Mouse (Mus musculus) frontal cortex, postnatal 25 days (tissue): Measurements from ENCODE around the gene Nup107.

Experiments
- DNase-seq, 2 experiments: peaks; one replicate each; pipeline ENCODE4 v3.0.0; 2022; ENCODE audit warnings: low spot score in 2 of 2

Gene Nup107

DNA sequence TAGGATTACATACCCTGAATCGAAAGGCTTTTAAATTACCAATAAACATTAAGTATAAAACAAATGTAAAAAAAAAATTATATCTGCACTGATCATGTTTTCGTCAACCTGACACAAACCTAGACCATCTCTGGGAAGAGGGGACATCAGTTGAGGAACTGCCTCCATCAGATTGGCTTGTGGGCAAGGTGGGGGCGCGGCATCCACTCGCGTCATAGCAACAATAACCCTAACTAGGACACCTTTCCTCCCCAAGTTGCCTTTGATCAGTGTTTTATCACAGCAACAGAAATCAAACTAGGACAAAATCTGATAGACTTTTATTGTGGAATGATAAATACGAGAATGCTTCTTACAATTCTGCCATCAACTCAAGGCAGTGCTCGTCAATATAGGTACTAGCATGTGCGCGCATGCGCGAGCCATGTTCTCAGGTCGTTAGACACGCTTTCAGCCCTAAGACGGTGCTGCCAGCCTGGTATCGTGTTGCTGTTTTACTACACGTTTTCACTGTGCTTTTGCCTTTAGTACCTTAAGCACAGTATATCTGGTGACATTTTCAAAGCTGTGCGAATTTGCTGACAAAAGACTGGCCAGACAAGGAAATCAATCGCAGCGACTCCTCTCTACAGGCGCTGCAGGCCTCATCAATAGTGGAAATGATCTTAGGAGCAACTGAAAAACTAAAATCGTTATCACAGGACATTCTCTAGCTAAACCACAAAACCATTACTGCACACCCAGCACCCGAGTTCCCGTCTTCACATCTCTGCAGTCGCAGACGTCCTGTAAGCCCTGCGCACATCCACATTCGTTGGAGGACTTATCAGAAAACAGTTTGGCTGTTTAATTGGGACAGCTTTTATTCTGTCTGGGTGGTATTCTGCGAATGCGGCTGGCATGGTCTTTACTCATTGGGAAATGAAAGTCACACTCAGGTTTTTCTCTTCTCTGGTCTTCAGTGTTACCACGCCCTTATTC lies 11.7 kb upstream of the Nup107 start:
- no peak for DNase-seq

DNA sequence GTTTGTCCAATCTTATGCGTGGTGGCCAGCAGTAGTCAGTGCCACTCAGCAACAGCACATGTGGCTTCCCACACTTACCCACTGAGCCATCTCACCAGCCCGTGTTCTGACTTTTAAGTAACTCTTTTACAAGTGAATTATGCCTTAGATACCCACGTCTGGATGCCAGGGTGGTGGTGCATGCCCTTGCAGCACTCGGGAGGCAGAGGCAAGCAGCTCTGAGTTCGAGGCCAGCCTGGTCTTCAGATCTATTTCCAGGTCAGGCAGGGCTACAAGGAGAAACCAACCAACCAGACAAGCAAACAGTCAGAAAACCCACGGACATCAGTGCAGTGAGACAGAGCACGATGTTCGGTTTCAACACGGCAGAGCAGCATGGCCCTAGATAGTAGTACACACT lies 9.4 kb upstream of the Nup107 start:
- no peak for DNase-seq

- DNase-seq = no peak
Measured at GRCm38 (mm10) chr10:117799806-117800205, 7.3 kb upstream of the Nup107 start.

DNA sequence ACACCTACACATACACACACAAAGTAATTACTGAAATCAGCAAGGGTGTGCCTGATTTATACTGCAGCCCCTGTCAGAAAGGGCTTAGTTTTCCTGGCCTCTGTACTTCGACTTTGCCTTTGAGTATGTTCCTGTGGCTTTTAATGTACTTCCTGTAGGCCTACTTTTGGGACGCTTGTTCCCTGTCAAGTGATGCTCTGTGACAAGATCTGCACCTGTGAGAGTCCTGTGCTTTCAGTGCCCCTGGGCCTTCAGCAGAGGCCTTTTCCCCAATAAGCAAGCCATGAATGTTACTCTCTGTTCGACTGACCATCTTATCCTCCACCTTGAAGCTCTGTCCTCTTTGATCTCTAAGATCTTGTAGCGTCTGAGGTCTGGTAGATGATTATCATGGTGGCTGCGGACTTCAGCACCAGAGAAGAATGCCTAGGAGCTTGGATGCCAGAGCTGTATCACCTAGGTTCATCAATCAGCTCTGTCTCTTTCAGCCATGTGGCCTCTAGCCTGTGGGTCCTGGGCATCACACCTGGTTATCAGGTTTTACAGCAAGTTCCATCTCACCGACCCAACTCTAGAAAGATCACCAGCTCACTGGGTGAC lies 6.0 kb upstream of the Nup107 start:
- no peak for DNase-seq

DNA sequence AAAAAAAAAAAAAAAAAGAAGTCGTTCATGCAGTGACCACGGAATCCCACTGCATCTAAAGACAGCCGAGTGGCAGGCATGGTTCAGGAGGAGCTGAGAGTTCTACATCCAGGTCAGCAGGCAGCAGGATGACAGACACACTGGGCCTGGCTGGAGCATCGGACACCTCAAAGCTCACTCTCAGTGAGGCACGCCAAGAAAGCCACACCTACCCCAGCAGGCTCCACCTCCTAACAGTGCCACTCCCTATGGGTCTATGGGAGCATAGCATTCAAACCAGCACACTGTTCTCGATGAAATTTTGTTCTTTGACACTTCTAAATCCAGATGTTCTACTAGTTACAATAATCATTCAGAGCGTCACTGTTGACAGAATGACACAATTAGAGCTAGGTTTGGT lies 5.2 kb upstream of the Nup107 start:
- DNase-seq = no peak

DNA sequence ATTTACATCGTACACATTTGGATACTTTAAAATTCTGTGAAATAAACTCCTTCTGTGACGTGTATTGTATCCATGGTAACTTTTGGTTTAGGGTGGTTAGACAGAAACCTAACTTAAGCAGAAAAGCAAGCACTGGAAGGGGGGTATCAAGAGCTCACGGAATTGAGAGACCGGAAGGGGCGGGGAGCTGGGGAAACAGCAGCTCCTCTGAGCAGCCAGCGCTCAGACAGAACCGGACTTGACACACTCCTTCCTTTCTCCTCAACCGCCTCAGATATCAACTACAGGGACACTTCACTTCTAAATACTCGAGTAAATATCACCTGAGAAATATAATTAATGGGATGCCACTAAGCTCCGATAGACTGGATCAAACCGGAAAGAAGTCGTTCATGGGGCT lies 4.6 kb upstream of the Nup107 start:
- DNase-seq = no peak

DNA sequence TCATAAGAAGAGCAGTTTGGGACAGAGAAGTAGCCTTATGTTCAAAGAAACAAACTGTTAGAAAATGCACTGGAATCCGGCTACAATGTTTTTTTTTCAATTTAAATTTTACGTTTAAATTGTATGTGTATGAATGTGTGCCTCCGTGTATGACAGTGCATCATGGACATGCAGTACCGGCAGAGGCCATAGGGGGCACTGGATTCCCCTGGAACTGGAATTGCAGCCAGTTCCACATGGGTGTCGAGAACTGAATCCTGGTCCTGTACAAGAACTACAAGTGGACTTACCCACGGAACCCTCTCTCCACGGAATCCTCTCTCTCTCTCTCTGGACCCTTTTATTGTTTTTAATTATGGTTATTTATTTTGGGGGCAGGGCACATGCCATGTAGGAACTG lies 3.7 kb upstream of the Nup107 start:
- no peak for DNase-seq

DNA sequence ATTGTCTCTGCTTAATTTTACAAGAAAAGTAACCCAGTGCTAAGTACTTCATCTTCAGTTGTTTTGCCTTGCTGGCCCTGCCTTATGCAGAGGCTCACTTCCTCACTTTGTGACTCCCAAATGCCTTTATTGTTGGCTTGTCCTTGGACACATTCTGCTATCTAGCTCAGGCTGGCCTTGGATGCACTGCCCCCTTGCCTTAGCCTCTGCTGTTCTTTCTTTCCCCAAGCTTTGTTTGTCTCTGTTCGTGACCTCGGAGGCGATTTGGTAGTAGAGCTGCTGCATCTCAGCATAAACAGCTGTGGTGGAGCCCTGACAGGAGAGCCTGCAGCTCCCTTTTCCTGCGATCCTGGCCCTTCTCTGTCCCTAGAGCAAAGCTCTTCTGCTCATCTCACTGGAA lies 2.7 kb upstream of the Nup107 start:
- DNase-seq = no peak

DNA sequence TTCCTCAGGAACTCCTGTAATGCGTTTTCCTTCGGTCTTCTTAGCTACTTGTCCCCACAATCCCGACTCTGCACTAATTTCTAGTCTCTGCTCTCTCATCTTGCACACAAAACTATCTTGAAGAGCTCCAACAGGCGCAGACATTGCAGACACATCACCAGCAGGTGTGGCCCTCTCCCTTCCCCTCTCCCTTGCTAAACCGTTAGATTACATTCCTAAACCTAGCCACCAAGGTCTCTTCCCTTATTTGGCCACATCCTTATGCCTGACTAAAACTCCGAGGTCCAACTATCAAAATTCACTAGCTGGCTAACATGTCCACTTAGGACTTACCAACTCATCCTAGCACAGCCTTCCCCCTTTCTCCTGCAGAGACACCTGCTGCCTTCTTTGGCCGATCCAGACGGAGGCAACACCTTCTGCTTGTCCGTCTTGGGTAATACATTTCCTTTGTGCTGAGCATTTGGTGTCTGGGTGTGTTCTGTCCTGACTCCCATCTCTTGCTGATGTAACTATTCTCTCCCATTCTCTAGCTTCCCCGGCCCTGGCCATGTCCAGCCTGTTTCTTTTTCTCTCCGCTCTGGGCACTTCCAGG lies 1.0 kb upstream of the Nup107 start:
- no peak for DNase-seq

- DNase-seq = no peak
Measured at GRCm38 (mm10) chr10:117791171-117791470, 1.4 kb downstream of the Nup107 start.

DNA sequence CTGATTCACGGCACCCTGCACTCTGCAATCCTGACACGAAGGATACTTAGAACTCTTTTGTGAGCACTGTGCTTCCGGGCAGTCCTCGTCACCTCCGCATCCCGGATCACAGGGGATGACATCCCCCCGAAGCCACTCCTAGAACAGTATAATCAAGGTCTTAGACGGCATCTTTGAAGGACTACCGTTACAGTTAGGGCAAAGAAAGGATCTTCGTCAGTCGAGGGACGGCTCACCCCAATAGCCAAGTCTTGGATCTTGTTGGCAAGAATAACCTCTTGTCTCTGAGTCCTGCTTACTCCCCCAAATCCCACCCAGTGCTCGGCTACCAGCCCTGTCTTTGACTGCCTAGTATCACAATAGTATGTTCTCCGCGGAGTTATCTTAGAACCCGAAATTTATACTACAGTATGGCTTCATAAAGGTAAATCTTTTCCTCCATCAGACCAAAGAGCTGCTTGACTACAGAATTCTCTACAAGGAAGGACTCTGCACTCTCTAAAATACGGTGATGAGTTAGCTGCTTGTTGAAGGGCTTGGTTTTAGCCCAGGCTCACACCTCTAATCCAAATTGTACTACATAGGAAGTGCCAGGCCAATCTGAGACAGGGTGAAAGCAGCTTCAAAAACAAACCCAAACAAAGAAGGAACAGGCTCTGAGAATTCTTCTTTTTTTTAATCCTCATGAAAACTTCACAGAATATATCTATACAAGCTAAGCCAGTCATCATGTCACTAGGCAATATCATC lies 1.9 kb downstream of the Nup107 start:
- no peak for DNase-seq

- DNase-seq = no peak
Measured at GRCm38 (mm10) chr10:117790011-117790410, 2.5 kb downstream of the Nup107 start.

DNA sequence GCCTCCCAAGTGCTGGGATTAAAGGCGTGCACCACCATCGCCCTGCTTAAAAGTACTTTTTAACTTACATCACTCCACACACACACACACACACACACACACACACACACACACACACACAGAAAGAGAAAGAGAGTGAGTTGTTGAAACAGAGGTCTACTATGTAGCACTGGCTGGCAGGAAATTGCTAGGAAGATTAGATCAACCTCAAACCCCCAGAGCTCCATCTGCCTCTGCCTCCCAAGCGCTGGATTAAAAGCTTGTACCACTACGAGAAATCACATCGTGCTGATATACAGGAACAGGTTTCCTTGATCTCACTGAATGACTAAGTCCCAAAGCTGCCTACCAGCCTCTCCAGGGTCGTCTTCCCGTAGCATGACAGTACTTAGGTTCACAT lies 7.9 kb downstream of the Nup107 start:
- no peak for DNase-seq

DNA sequence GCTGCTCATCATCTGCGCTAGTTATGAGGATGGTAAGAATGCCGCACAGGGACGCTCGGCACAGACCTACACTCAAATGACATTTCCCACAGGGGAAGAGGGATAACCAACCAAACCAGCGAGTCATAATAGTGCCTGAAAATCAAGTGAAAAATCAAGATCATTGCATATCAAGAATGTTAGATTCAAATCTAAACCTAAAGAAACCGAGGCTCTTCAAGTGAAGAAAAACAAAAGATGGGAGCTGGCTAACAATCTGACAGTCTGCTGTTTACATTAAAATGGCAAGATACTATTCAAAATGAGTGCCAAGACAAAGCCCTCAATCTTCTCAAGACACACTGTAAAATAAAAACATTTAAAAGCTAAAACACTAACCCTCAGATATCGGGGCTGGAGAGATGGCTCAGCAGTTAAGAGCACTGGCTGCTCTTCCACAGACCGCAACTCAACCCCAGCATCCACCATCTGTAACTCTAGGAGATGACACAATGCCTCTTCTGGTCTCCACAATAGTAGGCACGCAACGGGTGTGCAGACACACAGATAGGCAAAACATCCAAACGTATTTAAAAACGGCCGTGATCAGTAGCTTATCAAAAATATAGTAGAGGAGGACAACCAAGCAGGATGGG lies 8.6 kb downstream of the Nup107 start:
- DNase-seq = no peak

DNA sequence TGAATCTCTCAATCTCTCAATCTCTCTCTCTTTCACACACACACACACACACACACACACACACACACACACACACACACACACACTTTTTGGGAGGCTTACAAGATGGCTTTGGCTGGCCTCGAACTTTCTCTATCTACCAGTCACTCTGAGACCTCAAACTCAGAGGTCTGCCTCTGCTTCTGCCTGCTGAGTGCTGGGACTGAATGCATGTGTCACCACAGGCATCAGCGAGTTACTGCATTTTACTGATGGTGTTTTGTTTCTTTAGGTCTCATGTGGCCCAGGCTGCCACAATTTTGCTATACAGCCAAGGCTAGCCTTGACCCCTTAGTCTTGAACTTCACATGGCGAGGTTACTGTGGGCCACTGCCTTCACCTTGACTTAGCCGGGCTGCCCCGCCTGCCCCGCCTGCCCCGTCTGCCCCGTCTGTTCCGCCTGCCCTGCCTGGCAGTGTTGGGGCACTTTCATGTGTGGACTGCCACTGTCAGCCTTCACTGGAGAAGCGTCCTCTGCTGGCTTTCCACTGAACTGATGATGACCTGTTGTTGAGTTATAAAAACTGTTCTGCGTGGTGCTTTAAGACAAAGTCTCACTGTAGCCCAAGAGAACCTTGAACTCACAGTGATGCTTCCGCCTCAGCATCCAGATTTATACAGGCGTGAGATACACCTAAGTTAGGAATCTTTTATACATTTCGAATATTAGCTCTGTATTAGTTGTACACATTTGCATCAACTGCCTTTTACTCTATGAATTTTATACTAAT lies 9.8 kb downstream of the Nup107 start:
- no peak for DNase-seq

DNA sequence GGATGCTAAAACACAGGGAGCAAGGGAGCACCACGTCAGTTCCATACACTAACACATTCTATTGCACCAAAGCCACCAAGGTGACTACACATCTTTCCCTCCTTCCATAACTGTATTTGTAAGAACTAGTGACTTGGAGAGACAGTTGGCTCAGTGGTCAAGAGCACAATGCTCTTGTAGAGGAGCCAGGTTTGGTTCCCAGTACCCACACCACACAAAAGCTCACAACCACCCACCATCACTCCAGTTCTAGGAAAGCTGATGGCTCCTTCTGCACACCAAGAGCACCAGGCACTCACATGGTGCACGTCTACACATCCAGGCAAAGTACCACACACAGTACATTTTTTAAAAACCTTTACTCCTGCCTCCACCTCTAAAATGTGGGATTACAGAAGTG lies 10.4 kb downstream of the Nup107 start:
- no peak for DNase-seq

DNA sequence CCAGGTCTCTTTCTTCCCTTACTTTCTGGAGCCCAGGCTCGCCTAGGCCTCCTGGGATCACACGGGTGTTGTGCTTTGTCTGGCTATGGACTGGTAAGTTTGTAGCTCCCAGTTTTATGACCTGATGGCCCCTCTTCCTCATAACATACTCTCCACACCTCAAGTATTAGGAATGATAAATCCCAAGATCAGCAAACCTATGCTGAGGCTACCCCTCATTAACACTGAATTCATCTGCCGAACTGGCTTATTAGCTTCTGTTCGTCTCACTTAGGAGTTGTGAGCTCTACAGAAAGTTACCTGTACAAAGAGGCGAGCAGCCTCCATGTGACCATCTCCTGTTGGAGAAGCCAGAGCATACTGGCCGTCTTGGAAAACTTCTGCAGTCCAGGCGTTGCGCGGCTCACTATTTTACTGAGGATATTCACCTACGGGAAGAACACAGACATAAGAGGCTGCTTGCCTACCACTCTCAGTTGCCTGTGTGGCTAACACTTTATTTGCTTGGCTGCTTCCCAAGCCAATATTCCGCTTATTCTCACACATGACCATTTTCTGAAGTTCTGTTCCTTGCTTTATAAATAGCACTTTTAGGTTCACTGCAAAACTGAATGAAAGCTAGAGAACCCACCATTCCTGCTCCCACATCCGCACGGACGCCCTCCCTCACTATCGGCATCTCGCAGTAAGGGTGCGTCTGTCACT lies 11.3 kb downstream of the Nup107 start:
- DNase-seq = no peak

GRCm38 (mm10) chr10:117780306-117780911 lies 12.1 kb downstream of the Nup107 start:
- DNase-seq = no peak

DNA sequence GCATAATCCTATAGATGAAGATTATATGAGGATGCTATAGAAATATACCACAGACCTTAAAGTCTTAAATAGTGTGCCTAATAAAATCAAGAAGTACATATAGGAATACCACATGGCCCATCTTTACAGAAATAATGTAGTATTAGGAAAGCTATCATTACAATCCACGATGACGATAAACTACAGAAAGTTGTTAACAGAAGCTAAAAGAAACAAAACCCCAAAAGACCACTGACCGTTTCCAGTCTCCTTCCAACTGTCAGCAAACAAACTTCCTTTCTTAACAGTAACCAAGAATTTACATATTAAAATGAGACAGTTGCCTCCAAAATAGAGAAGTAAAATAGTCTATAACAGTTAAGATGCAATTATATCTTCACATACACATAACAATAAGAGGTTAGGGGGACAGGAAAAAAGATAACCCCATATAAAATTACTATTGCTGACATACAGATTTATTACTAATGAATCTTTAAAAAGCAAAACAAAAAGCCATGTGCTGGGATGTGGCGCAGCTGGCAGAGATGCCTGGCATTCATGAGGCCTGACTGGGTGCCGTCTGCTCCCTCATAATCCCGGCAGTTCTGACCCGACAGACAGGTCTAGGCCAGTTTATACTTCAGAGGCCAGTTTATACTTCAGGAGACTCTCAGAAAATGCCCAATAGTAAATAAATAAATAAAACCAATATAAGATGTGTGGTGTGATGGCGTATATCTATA lies 12.8 kb downstream of the Nup107 start:
- DNase-seq = no peak
